Mouse (Mus musculus) lung, postnatal 25 days (tissue): ENCODE measurements around the gene Gsc2.
"Not testable (repeated sequence)": the region's sequence is repeated elsewhere in the genome, so short reads cannot be mapped to it uniquely, and the experiment has no call there.

Experiments used
- DNase-seq: peaks from one replicate; pipeline ENCODE4 v3.0.0; 2022; ENCODE audit warnings: low spot score

Gene Gsc2

DNA sequence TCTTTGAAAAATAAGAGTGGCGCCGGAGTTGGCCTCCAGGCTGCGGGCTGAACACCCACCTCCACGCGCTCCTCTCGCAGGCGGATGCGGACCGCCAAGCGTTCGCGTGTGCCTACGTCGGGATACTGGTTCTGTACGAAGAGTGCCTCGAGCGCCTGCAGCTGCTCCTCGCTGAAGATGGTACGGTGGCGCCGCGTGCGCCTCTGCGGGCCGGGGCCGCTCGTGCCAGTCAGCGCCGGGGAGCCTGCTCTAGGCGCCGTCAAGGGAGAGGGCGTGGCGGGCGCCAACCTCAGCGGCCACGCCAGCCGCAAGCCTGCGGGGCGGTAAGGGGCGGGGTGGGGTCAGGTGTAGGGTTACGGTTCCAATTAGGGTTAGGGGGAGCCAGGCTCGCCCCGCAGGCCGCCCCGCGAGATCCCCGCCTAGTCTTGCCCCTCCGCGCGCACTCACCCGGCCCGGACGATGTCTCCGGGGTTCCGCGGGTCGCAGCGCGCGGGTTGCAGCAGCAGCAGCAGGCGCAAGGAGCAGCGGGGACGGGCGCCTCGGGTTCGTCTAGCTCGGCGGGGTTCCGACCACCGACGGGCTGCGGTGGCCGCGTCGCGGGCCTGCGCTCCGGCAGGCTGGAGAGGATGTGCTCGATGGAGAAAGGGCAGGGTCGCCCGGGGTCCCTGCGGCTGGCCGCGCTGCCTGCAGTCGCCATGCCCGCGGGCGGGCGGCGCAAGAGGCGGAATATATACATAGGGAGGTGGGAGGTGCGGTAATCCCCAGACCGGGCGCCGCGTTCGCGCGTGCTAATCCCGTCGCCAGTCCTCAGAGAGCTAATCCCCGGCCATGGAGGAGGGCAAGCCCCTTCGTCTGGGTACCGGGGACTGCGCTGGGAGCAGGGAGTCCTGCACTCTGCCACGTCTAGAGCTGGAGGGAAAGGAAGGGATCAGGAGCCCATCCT lies at the start of gene Gsc2:
Gene Gsc2 (minus strand): TSS at position 753 of the 943 bp plus-strand sequence.
- DNase-seq = no peak

DNA sequence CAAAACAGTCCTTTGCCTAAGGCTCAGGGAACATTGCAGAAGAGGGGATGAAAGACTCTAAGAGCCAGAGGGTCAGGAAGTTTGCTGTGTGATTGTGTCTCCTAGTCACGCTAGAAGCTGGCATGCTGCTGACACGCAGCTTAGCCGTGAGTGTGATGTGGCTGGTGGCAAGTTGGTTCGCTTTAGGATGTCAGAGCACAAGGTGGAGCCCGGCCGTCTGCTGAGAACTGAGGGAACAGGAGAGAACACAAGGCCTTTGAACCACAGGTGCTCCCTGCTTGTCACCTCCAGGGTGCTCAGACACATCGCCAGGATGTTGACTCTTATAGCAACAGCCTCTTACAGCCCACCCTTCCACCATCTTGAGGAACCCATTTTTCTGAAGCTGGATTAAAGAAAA lies 47.2 kb upstream of the Gsc2 start:
- no peak for DNase-seq

DNA sequence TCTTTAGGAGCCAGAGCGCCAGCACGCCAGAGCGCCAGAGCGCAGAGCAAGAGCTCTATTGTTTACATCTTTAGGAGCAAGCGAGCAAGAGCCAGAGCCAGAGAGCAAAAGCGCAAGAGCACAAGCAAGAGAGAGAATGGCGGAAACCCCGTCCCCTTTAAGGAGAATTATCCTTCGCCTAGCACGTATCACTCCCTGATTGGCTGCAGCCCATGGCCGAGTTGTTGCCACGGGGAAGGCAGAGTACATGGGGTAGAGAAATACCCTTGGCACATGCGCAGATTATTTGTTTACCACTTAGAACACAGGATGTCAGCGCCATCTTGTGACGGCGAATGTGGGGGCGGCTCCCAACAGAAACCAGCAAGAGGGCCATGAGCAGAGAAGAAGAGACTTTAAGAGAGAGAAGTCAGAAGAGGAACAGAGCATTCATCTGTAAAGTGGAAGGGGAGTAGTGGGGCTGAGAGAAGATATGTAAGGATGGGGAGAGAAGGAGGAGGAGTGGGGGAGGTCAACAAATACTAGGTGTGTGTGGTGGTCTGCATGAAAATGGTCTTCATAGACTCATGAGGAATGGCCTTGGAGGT lies 41.3 kb upstream of the Gsc2 start:
- DNase-seq = not testable (repeated sequence)

DNA sequence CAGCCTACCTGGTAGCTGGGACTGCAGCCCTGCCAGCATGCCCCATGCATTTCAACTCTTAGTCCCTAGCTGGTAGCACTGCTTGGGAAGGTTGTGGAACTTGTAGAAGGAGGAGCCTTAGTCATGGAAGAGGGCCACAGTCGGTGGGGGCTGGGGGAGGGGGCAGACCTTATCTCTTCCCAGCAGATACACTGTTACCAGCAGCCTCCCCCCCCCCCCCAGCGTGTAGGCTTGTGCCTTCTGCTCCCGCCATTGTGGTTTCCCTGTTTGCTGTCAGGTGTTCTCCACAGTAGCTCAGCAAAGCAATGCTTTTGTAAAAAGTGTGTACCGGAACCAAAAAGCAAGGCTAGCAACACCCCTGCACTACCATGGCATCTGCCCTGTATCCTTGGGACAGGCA lies 36.8 kb upstream of the Gsc2 start:
- no peak for DNase-seq

DNA sequence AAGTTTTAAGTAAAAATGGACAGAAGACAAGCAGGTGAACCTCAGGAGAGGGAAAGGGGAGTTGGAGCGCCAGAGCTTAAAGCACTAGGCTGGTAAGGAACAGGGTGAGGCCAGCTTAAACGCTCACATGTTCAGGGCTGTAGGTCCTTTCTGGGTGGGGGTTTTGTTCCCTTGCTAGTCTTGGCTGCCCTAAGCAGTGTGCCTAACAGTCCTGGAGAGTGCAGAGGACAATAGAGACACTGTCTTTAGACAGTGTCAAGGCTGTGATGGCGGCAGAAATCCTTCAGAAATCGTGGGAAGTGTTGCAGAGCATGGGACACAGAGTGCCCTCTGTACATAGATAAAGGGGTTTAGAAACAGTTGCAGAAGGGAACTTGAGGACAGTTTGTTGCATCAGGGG lies 35.2 kb upstream of the Gsc2 start:
- DNase-seq = no peak

GRCm38 (mm10) chr16:17949421-17949877 lies 34.6 kb upstream of the Gsc2 start:
- no peak for DNase-seq

- DNase-seq = peak; percentile 54
Measured at GRCm38 (mm10) chr16:17945081-17945831, 30.4 kb upstream of the Gsc2 start.

DNA sequence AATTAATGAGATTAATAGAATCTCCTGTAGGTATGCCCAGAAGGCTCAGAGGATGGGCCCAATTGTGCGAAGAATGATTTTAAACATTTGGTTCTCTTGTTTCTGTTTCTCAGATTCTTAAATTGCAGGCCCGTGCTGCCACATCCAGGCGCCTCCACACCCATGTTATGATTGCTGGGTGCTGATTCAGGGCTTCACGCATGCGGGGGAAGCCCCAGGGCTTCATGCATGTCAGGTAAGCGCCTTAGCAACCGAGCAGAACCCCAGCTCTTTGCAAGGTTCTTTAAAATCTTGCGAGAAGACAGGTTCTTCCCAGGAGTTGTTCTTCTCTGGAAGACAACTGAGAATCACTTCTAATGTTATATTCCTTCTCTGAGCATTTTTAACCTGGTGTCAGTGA lies 28.6 kb upstream of the Gsc2 start:
- DNase-seq = no peak

DNA sequence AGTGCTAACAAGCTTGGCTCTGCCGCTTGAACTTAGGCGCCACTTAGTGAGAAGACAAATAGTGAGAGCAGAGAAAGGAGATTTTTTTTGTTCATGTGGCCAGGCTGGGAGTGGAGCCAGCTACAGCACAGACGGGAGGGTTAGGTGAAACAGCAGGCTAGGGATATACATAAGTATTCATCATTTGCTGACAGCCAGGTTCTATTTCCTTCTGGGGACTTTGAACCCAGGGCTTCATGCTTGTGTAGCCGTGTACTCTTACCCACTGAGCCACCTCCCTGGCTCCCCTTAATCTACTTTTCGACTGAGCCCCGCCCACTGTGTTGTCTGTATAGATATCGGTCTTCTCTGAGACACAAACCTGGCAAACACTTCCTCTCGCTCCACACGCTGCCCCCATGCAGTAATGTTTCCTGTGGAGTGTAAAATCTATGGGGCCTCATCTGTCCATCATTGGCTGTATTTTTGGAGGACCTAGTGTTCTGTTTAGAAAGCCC lies 24.4 kb upstream of the Gsc2 start:
- DNase-seq = no peak

- DNase-seq = peak; percentile 77
Measured at GRCm38 (mm10) chr16:17938821-17939220, 24.0 kb upstream of the Gsc2 start.

DNA sequence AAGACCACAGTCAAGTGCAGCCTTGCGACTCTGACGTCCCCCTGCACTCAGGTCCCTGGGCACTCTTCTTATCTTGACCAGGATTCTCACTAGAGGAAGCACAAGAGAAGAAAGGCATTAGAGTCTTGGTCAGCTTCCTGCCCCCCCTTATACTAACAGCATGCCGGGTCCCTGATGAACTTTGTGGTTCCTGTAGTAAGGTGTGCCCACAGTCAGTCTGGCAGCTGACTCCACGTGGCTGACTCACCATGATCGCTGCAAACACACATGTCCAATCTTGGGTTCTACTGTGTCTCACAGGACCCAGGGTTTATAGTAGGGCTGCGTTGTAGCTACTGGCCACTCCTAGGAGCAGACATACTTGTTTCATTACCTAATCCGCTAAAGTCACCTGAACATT lies 23.3 kb upstream of the Gsc2 start:
- DNase-seq = no peak

DNA sequence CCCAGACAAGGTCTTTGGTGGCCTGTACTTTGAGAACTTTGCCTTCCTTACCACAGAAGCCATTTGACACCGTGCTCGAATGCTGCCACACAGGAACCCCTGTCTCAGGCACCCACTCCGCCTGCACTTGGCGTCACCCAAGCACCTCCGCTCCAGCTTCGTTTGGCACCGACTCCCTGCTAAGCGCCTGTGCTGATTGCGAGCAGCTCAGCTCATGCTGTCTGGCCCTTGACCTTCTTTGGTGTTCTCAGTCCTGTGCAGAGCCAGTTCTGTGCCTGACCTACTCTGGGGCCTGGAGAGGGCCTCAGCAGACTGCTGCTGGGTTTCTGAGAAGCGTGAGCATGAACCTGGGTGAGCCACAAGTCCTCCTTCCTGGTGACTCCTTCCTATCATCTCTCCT lies 21.9 kb upstream of the Gsc2 start:
- DNase-seq = peak; percentile 49

DNA sequence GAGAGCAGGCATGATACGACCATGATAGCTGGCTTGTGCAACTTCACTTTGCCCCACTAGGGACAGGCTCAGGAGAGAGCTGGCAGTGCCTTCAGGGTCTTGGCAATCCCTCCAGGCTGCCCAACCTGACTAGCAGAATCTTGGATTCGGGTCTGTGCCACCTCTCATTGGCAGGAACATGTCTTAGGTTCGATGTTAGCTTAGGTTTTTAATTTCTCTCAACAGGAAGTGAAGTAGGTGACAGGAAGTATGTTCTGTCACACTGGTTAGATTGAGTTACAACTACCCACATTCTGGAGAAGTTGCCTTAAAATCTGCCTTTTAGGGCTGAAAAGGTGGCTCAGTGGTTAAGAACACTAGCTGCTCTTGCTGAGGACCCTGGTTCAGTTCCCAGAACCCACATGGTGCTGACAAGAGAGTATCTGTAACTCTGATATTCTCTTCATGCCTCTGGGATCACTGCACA lies 19.6 kb upstream of the Gsc2 start:
- no peak for DNase-seq

- DNase-seq = no peak
Measured at GRCm38 (mm10) chr16:17933594-17934444, 19.0 kb upstream of the Gsc2 start.

DNA sequence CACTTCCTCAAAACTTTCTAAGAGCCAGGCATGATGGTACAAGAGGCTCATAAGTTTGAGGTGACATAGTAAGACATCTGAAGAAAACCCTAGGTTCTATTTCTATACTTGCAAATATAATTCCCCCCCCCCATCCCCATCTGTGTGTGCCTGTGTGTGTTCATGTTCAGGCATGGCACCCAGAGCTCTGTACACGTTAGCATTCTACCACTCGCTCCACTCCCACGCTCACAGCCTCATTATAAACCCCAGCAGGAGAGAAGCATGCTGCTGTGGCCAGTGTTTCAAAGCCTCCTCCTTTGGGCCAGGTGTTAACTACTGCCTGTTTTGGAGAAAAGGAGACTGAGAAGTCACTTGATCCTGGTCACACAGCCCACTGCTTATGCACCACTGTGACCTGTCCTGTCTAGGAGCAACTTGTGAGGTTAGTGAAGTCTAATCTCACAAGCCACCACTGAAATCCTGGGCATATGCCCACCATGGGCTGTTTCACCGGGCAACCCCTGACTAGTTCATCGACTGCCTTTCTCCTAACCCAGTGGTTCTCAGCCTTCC lies 17.1 kb upstream of the Gsc2 start:
- no peak for DNase-seq

DNA sequence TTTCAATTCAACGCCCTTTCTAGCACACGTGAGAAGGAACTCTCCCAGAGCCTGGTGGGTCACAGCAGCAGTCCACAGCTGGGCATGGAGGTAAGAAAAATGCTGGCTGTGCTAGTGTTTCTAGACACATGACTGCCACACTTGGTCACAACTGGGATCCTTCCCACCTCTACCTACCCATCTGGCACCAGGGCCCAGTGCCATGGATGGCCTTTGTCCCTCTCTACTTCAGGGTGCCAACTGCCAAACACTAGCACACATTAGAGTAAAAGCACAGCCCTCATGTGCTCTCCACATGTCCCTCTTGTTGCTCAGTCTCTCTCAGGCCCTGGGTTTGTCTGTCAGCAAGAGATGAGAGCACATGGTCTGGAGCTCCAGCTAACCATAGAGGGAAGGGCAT lies 14.8 kb upstream of the Gsc2 start:
- no peak for DNase-seq

- DNase-seq = no peak
Measured at GRCm38 (mm10) chr16:17929211-17929610, 14.4 kb upstream of the Gsc2 start.

DNA sequence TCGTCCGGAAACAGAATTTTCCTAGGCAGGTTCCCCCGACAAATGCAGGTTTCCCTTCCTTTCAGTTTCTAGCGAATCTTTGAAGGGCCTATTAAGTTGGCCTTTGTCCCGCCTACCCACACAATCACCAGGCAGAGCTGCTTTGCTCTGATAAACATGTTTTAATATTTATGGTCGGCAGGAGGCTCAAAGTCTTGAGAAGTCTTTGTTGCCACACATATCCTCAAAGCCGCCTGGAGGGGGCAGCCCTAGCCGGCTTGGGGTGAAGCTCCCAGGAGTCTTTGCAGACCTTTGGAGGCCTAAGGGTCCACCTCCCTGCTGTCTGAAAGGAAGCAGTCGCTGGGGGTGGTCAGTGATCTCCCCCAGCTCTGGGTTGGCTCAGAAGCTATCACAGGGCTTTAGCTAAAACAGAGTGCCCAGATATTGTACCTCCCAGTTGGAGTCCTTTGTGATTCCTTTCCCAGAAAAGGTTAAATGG lies 13.8 kb upstream of the Gsc2 start:
- peak; percentile 89 for DNase-seq

GRCm38 (mm10) chr16:17928087-17928580 lies 13.3 kb upstream of the Gsc2 start, which contains the start of gene Slc25a1:
Gene Slc25a1, minus strand, starts transcription at chr16:17928219.
- peak; percentile 80 for DNase-seq

DNA sequence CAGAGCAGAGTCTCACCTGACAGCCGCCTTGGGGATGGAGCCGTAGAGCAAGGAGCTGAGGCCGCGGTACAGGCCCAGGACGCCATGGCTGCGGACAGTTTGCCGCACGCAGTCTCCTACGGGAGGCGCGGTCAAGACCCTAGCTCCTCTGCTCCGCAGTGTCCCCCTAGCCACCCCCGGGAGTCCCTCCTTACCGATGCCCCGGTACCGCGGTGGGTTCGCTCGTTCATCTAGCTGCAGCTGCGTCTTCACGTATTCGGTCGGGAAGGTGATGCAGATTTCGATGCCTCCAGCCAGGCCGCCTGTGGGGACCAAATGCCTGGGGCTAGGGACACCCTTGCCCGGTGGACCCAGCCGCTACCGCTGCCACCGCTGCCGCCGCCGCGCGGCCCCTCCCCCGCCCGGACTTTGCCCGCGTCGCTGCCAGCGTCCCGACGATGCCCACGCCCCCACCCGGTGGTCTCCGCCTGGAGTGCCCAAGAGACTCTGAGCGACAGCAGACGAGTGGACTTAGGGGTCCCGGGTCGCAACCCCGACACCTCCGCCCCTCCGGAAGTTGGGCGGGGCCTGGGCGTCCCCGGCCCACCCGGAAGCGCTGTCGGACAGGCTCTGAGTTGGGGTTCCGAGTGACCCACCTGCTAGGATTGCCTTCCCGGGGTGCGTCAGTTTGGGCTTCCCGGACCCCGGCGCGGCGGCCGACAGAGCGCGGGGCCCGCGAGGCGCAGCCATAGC lies 12.7 kb upstream of the Gsc2 start:
- peak; percentile 23 for DNase-seq
